Mouse (Mus musculus): ENCODE measurements around the gene Olfr1340. TPM values are rescaled to one million over a fixed set of nuclear protein-coding genes. Genes with fewer than 3 reads are reported as not detected.

Olfr1340 gene
- not detected in 2 replicates for polyA plus RNA-seq (2015; fragmentation: Nextera tagmentation; extraction: Ambion mirVana)

- H3K9ac ChIP-seq (replicated peaks) = no peak within 1 kb of the TSS
- H3K4me3 ChIP-seq = no peak within 1 kb of the TSS
- H3K4me2 ChIP-seq (replicated peaks) = no peak within 1 kb of the TSS
- no peak within 1 kb of the TSS for H3K27ac ChIP-seq (replicated peaks)
- no peak for ATAC-seq (replicated peaks)
- no peaks in the 10 kb centered on the region for H3K36me3 ChIP-seq
- no peaks in the 10 kb centered on the region for H3K27me3 ChIP-seq
- H3K9me3 ChIP-seq = no peaks in the 10 kb centered on the region
- H3K4me1 ChIP-seq = no peaks in the 10 kb centered on the region
Measured at GRCm38 (mm10) chr4:118719838-118720237, at the start of gene Olfr1340. Gene Olfr1340 (plus strand): TSS chr4:118720138.

DNA sequence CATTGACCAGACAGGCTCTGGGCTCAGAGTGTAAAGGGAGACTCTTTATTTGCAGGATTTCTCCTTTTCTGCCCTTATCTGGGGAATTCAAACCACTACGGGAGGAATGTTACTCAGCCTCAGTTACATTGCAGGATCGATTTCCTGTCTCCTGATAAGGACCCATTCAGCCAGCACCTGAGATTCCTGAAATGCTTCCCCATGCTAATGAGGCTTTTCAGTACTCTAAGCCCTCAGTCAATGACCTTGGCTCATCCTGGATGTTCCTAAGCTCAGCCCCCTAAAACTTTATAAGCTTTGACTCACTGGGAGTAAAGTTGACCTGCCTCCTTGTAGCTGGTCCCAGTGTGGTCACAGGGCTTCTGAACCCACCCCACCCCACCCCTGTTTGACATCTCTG is 32.9 kb upstream of the Olfr1340 start:
- no peaks in the 10 kb centered on the region for H3K4me1 ChIP-seq
- no peak for ATAC-seq (replicated peaks)
- 87% methylated on average over 2 of the region's 2 CpGs for WGBS
- H3K9me3 ChIP-seq = no peaks in the 10 kb centered on the region
- H3K27me3 ChIP-seq = no peaks in the 10 kb centered on the region
- no peak overlapping the region for H3K9ac ChIP-seq (replicated peaks)
- H3K27ac ChIP-seq (replicated peaks) = no peak overlapping the region
- no peak overlapping the region for H3K4me3 ChIP-seq
- no peak overlapping the region for H3K4me2 ChIP-seq (replicated peaks)
- no peaks in the 10 kb centered on the region for H3K36me3 ChIP-seq

DNA sequence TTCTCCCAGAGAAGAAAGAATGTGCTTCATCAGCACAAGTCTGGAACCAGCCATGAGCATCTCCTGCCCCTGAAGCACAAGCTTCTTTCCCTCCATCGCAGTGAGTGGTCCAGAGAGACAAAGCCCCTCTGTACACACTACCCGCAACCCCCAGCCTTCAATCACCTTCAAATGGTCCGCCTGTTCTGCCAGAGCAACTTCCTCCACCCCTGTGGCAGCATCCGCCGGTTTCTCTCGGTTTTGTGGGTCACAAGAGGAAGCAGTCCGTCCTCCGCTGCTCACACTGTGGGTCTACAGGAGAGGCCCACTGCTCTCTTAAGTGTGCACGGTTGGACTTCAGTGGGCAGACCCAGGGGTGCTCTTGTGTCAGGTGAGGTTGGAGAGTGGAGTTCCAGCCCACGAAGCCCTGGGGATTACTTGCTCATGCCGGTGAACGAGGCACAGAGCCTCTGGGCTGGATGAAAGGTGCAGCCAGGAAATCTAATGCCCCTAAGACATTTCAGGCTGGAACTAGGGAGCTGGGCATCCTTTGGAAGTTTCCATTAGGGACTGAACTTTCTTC is 27.4 kb upstream of the Olfr1340 start, which contains the start of gene Olfr1342:
Gene Olfr1342, minus strand, starts transcription at position 345 of the 562 bp plus-strand sequence.
- H3K4me1 ChIP-seq = peaks cover 3% of the 10 kb centered on the region; the same call in 1 of the 2 replicates
- no peaks in the 10 kb centered on the region for H3K36me3 ChIP-seq
- no peak within 1 kb of the TSS for H3K4me2 ChIP-seq (replicated peaks)
- no peak within 1 kb of the TSS for H3K9ac ChIP-seq (replicated peaks)
- no peaks in the 10 kb centered on the region for H3K9me3 ChIP-seq
- no peak for ATAC-seq (replicated peaks)
- WGBS = 47% methylated on average over 12 of the region's 12 CpGs
- H3K4me3 ChIP-seq = no peak within 1 kb of the TSS
- no peaks in the 10 kb centered on the region for H3K27me3 ChIP-seq
- no peak within 1 kb of the TSS for H3K27ac ChIP-seq (replicated peaks)

GRCm38 (mm10) chr4:118693812-118694211 is 26.1 kb upstream of the Olfr1340 start:
- Histone ChIP-seq H3K9me3 (no peaks in the 10 kb centered on the region), H3K9ac (replicated peaks) (no peak overlapping the region), H3K4me3 (no peak overlapping the region), H3K4me2 (replicated peaks) (no peak overlapping the region), H3K4me1 (peaks cover 3% of the 10 kb centered on the region; the same call in 1 of the 2 replicates), H3K27ac (replicated peaks) (no peak overlapping the region), H3K36me3 (no peaks in the 10 kb centered on the region), H3K27me3 (no peaks in the 10 kb centered on the region)
- ATAC-seq (replicated peaks) = no peak
- 19% methylated on average over 2 of the region's 2 CpGs for WGBS

- WGBS = 78% methylated on average over 3 of the region's 3 CpGs
- Histone ChIP-seq H3K4me3 (no peak within 1 kb of the TSS), H3K36me3 (no peaks in the 10 kb centered on the region), H3K27me3 (no peaks in the 10 kb centered on the region), H3K9ac (replicated peaks) (no peak within 1 kb of the TSS), H3K4me1 (no peaks in the 10 kb centered on the region), H3K9me3 (no peaks in the 10 kb centered on the region), H3K27ac (replicated peaks) (no peak within 1 kb of the TSS), H3K4me2 (replicated peaks) (no peak within 1 kb of the TSS)
- ATAC-seq (replicated peaks) = no peak
Measured at GRCm38 (mm10) chr4:118703223-118703622, 16.7 kb upstream of the Olfr1340 start, which contains the start of gene Olfr1341. Gene Olfr1341 (plus strand): TSS chr4:118703523.

DNA sequence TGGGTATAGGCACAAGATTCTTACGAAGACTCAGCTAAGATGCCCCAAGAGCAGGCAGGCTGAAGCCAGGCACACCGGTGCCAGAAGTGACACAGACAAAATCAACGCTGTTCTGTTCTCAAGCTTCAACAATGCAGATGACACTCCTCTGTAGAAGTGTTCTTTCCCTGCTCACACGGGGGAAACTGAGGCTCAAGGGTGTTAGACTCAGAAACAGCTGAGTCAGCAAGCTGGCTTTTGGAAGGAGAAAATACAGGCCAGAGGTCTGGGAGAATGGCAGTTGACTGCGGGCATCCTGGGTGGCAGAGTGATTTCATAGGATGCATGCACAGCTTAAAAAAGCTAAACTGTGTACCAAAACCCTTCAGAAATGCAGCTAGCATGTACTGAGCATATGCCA is 11.9 kb upstream of the Olfr1340 start:
- H3K36me3 ChIP-seq = no peaks in the 10 kb centered on the region
- no peak overlapping the region for H3K4me3 ChIP-seq
- WGBS = 84% methylated on average over 5 of the region's 5 CpGs
- H3K9me3 ChIP-seq = no peaks in the 10 kb centered on the region
- no peak overlapping the region for H3K4me2 ChIP-seq (replicated peaks)
- ATAC-seq (replicated peaks) = no peak
- H3K9ac ChIP-seq (replicated peaks) = no peak overlapping the region
- H3K4me1 ChIP-seq = no peaks in the 10 kb centered on the region
- no peaks in the 10 kb centered on the region for H3K27me3 ChIP-seq
- no peak overlapping the region for H3K27ac ChIP-seq (replicated peaks)

- WGBS = 15% methylated on average over 1 of the region's 1 CpGs
- Histone ChIP-seq H3K9ac (replicated peaks) (no peak overlapping the region), H3K4me2 (replicated peaks) (no peak overlapping the region), H3K27ac (replicated peaks) (no peak overlapping the region), H3K36me3 (no peaks in the 10 kb centered on the region), H3K9me3 (no peaks in the 10 kb centered on the region), H3K27me3 (no peaks in the 10 kb centered on the region), H3K4me1 (no peaks in the 10 kb centered on the region), H3K4me3 (no peak overlapping the region)
- no peak for ATAC-seq (replicated peaks)
Measured at GRCm38 (mm10) chr4:118711656-118712055, 8.3 kb upstream of the Olfr1340 start.

- Histone ChIP-seq H3K4me2 (replicated peaks) (no peak overlapping the region), H3K27me3 (no peaks in the 10 kb centered on the region), H3K9me3 (no peaks in the 10 kb centered on the region), H3K4me1 (no peaks in the 10 kb centered on the region), H3K9ac (replicated peaks) (no peak overlapping the region), H3K36me3 (no peaks in the 10 kb centered on the region), H3K27ac (replicated peaks) (no peak overlapping the region), H3K4me3 (no peak overlapping the region)
- WGBS = 55% methylated on average over 10 of the region's 10 CpGs
- ATAC-seq (replicated peaks) = no peak
Measured at GRCm38 (mm10) chr4:118721742-118722483, 2.0 kb downstream of the Olfr1340 start.

- Histone ChIP-seq H3K4me2 (replicated peaks) (no peak within 1 kb of the TSS), H3K9ac (replicated peaks) (no peak within 1 kb of the TSS), H3K9me3 (no peaks in the 10 kb centered on the region), H3K4me1 (no peaks in the 10 kb centered on the region), H3K4me3 (no peak within 1 kb of the TSS), H3K36me3 (no peaks in the 10 kb centered on the region), H3K27ac (replicated peaks) (no peak within 1 kb of the TSS), H3K27me3 (no peaks in the 10 kb centered on the region)
- 85% methylated on average over 1 of the region's 1 CpGs for WGBS
- no peak for ATAC-seq (replicated peaks)
Measured at GRCm38 (mm10) chr4:118731875-118732274, 11.9 kb downstream of the Olfr1340 start, which contains the start of gene Olfr1339. Gene Olfr1339 (plus strand): TSS chr4:118732175.

DNA sequence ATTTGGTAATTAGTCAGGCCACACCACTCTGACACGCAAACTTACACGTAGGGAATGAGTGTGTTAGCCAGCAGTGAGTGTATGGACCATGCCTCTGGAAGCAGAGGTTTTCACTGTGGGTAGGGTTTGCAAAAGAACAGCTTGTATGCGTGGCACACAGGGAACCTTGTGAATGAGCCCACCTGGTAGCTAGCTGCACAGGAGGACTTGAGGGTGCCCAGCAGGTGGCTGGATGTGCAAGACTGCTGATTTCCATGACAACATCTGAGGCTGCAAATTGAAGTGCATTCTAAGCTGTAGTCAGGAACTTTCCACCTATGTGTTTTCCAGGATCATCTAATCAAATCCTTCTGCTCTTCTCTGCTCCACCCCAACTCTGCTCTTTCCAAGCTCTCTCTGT is 19.6 kb downstream of the Olfr1340 start:
- no peaks in the 10 kb centered on the region for H3K9me3 ChIP-seq
- no peaks in the 10 kb centered on the region for H3K4me1 ChIP-seq
- H3K4me3 ChIP-seq = no peak overlapping the region
- no peak for ATAC-seq (replicated peaks)
- no peak overlapping the region for H3K27ac ChIP-seq (replicated peaks)
- WGBS = 52% methylated on average over 3 of the region's 3 CpGs
- H3K27me3 ChIP-seq = 0 out of 2 replicates have a peak, but pooled peaks cover 3% of the 10 kb centered on the region
- no peaks in the 10 kb centered on the region for H3K36me3 ChIP-seq
- H3K9ac ChIP-seq (replicated peaks) = no peak overlapping the region
- H3K4me2 ChIP-seq (replicated peaks) = no peak overlapping the region

GRCm38 (mm10) chr4:118740988-118741698 is 21.2 kb downstream of the Olfr1340 start:
- ATAC-seq (replicated peaks) = no peak
- peak overlapping the region; percentile 10; the same call in 1 of the 2 replicates for H3K4me2 ChIP-seq (replicated peaks)
- H3K36me3 ChIP-seq = no peaks in the 10 kb centered on the region
- H3K4me3 ChIP-seq = no peak overlapping the region
- no peaks in the 10 kb centered on the region for H3K9me3 ChIP-seq
- 0 out of 2 replicates have a peak, but pooled peaks cover 3% of the 10 kb centered on the region for H3K27me3 ChIP-seq
- 6% methylated on average over 11 of the region's 11 CpGs for WGBS
- no peak overlapping the region for H3K9ac ChIP-seq (replicated peaks)
- H3K27ac ChIP-seq (replicated peaks) = no peak overlapping the region
- no peaks in the 10 kb centered on the region for H3K4me1 ChIP-seq

DNA sequence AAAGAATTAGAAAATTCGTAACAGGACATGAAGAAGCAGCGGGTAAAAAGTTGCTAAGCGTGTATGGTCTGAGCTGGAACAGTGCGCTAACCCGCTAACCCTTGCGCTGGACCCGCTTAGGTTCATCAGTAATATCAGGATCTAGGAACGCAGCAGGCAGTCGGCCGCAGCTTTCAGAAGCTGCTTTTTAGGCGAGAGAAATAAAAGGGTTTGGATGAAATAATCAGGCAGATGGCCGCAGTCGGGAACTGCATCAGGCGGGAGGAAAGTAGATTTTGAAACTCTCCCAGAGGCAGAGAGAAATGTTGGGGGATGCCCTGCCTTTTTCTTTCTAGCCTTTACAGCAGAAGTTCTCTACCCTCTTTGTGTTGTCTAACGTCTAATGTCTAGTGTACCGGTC is 21.9 kb downstream of the Olfr1340 start:
- WGBS = 3% methylated on average over 16 of the region's 16 CpGs
- H3K4me3 ChIP-seq = no peak overlapping the region

More for the DNA sequence above, 21.9 kb downstream of the Olfr1340 start:
- no peak for ATAC-seq (replicated peaks)
- Histone ChIP-seq H3K36me3 (no peaks in the 10 kb centered on the region), H3K4me2 (replicated peaks) (peak overlapping the region; percentile 10; the same call in 1 of the 2 replicates), H3K9ac (replicated peaks) (no peak overlapping the region), H3K9me3 (no peaks in the 10 kb centered on the region), H3K27ac (replicated peaks) (no peak overlapping the region), H3K27me3 (0 out of 2 replicates have a peak, but pooled peaks cover 3% of the 10 kb centered on the region), H3K4me1 (no peaks in the 10 kb centered on the region)

Data from forebrain, embryonic 15.5 days (tissue).